Mouse (Mus musculus) forebrain, embryonic 16.5 days (tissue): ENCODE measurements around the gene Sec24c. TPM values are rescaled to one million over a fixed set of nuclear protein-coding genes. Genes with fewer than 3 reads are reported as not detected.
"Not testable (repeated sequence)": the region's sequence is repeated elsewhere in the genome, so short reads cannot be mapped to it uniquely, and the experiment has no call there.

ENCODE experiments used
- ATAC-seq: fragments of 200-750 bp; cut with Nextera tagmentation; 2 replicates; pipeline ENCODE4 v1.8.0; 2017; ENCODE audit warnings: mild to moderate bottlenecking, moderate library complexity
- H3K27ac ChIP-seq: fragments of 300-500 bp; sonication (generic); 2 replicates; pipeline ENCODE4 v1.5.1; 2014; ENCODE audit warnings: low read length, control low read depth
- H3K27me3 ChIP-seq: fragments of 300-500 bp; sonication (generic); replicated peaks from 2 replicates; pipeline ENCODE4 v1.6.1; 2014; ENCODE audit warnings: low read length; ENCODE audit not compliant: control insufficient read depth, insufficient read depth
- H3K36me3 ChIP-seq: fragments of 300-500 bp; sonication (generic); 2 replicates; pipeline ENCODE4 v1.6.1; 2014; ENCODE audit not compliant: control insufficient read depth, insufficient read depth
- H3K4me1 ChIP-seq: fragments of 300-500 bp; sonication (generic); replicated peaks from 2 replicates; pipeline ENCODE4 v1.6.1; 2014; ENCODE audit warnings: low read length; ENCODE audit not compliant: control insufficient read depth, insufficient read depth
- H3K4me2 ChIP-seq: fragments of 300-500 bp; sonication (generic); 2 replicates; pipeline ENCODE4 v1.6.1; 2014; ENCODE audit warnings: mild to moderate bottlenecking, low read length, control low read depth
- H3K4me3 ChIP-seq: fragments of 300-500 bp; sonication (generic); replicated peaks from 2 replicates; pipeline ENCODE4 v1.5.1; 2014; ENCODE audit warnings: mild to moderate bottlenecking, low read length, control low read depth
- H3K9ac ChIP-seq: fragments of 300-500 bp; sonication (generic); replicated peaks from 2 replicates; pipeline ENCODE4 v1.6.1; 2014; ENCODE audit warnings: low read depth, low read length, control low read depth
- H3K9me3 ChIP-seq: fragments of 300-500 bp; sonication (generic); 2 replicates; pipeline ENCODE4 v1.6.1; 2016; ENCODE audit warnings: low read length; ENCODE audit not compliant: control insufficient read depth
- WGBS: fragments of 180-500 bp; shearing (Covaris S2); extraction: QIAGEN DNeasy Blood & Tissue Kit; methylation state at CpG from one replicate; pipeline ENCODE4 v1.1.7; 2014; 5-methylcytosine and 5-hydroxymethylcytosine counted together
- polyA plus RNA-seq: library from polyadenylated mRNA; unstranded; fragments of >200 nt; fragmentation: Nextera tagmentation; extraction: Ambion mirVana; gene quantifications from 2 replicates; pipeline ENCODE4 v1.2.1, GENCODE M21; 2015

Gene Sec24c
- polyA plus RNA-seq = 96.8 and 101 TPM in 2 replicates

DNA sequence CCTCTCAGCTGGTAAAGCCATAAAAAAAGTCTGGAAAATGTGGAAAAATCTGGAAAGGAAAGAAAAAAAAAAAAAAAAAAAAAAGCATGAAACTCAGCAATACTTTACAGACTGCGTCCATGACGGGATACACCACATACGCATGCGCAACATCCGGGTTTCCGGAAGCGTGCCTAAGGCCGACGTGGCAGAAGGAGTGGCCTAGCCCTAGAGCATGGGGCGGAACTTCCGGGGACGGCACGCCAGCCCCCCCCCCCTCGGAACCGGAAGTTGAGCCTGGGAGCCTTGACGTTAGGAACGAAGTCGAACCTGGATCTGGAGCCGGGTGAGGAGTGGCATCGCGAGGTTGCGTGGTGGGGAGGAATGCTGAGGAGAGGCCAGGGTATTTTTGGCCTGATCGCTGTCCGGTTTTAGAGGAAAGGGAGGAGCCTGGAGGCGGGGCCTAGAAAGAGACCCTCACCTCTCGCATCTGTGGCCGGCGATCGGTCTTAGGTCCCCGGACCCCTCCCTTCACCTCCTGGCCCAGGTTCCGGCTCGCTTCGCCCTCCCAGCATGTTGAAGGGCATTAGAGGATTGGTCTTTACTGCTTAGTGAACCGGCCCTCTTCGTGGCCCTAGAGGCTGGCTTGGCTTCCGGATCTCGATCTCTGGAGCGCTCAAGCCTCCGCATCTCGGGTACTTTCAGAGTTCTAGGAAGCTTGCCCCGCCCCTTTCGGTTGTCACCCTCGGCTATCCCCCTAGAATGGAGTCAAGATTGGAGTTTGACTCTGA is at the start of gene Sec24c:
Gene Sec24c, plus strand, starts transcription at position 245 of the 770 bp plus-strand sequence.
- peak; percentile 98 for ATAC-seq
- Histone ChIP-seq H3K4me2 (peak within 1 kb of the TSS; percentile 89), H3K9me3 (no peaks in the 10 kb centered on the region), H3K36me3 (peaks cover 19% of the 10 kb centered on the region; the same call in 1 of the 2 replicates), H3K27me3 (peaks cover 6% of the 10 kb centered on the region), H3K4me3 (peak within 1 kb of the TSS; percentile 87), H3K9ac (peak within 1 kb of the TSS; percentile 80), H3K27ac (peak within 1 kb of the TSS; percentile 78), H3K4me1 (peaks cover 15% of the 10 kb centered on the region)
- WGBS = under 1% methylated on average over 43 of the region's 43 CpGs

DNA sequence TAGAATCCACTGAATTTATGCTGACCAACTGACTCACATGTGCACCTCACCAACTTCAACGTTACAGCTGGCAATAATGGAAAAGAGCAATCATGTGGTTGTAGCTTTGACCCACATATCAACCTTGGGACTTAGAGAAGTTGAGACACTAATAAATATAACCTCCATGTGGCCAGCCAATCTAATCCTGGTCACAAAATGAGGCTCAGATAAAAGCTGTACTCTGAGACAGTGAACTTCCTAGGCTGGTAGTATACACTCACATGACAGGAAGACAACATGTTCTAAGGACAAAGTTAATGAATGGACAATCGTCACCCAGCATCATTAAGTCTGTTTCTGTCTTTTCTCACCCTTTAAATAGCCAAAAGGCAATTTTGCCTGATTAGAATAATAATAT is 47.7 kb upstream of the Sec24c start:
- H3K4me3 ChIP-seq = no peak overlapping the region
- no peak overlapping the region for H3K27ac ChIP-seq
- peaks cover 6% of the 10 kb centered on the region for H3K4me1 ChIP-seq
- H3K27me3 ChIP-seq = no peaks in the 10 kb centered on the region
- no peak overlapping the region for H3K4me2 ChIP-seq
- no peaks in the 10 kb centered on the region for H3K9me3 ChIP-seq
- no peaks in the 10 kb centered on the region for H3K36me3 ChIP-seq
- no peak overlapping the region for H3K9ac ChIP-seq
- WGBS = 80% methylated on average over 2 of the region's 2 CpGs
- no peak for ATAC-seq

DNA sequence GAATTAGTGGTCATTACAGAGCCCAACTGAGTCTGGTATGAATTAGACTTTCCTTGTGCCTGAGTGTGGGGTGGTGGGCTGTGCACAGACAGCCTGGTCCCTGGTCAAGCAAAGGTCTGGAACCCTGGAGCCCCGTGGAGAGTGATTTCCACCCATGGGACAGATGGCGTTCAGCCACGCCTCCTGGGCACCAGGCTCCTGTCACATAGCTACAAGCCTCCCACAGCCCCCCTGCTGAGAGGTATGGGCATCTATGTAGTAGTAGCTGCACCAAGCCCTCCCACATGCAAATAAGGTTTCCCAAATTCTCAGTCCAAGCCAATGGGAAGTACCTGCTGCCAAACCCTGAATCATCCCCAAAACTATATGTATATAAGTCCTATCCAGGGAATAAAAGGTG is 47.1 kb upstream of the Sec24c start:
- Histone ChIP-seq H3K27ac (no peak overlapping the region), H3K9ac (no peak overlapping the region), H3K9me3 (no peaks in the 10 kb centered on the region), H3K36me3 (no peaks in the 10 kb centered on the region), H3K4me1 (peaks cover 6% of the 10 kb centered on the region), H3K27me3 (no peaks in the 10 kb centered on the region), H3K4me3 (no peak overlapping the region), H3K4me2 (no peak overlapping the region)
- ATAC-seq = no peak
- 73% methylated on average over 3 of the region's 3 CpGs for WGBS

DNA sequence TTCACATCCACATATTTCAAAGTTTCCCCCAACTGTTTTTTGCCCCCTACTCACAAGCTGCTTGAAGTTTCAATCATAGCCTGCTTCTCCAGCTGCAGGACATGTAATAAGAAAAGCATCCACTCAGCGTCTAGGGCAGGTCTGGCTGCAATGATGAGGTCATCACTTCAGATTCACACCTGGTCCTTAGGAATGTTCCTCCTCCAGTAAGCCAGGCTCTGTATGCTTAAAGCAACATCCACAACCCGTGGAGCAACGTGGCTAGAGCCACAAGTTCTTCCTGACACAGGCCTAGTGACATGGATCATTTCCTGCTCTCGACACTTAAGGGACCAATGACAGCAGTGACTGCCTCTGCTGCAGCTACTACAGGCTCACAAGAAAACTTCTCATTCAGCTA is 42.9 kb upstream of the Sec24c start:
- H3K27me3 ChIP-seq = no peaks in the 10 kb centered on the region
- H3K9me3 ChIP-seq = no peaks in the 10 kb centered on the region
- no peaks in the 10 kb centered on the region for H3K36me3 ChIP-seq
- no peak overlapping the region for H3K4me3 ChIP-seq
- H3K4me1 ChIP-seq = no peaks in the 10 kb centered on the region
- 71% methylated on average over 4 of the region's 4 CpGs for WGBS
- no peak overlapping the region for H3K9ac ChIP-seq
- no peak overlapping the region for H3K4me2 ChIP-seq
- no peak overlapping the region for H3K27ac ChIP-seq
- no peak for ATAC-seq

DNA sequence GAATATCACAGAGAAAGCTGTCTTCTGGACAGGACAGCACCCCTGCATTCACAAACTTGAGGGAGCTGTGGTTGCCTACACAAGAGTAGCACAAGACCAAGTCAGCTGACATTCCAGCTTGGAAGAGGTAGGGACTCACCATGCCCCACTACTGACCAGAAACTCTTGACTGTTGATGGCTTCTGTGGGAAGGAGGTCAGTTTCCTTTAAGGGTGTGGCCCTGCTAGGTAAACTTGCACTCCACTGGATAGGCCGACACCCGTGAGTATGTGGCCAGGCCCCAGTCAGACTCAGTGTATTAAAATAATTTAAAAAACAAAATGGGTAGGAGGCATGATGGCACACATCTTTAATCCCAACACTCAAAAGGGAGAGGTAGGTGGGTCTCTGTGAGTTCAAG is 38.6 kb upstream of the Sec24c start:
- no peaks in the 10 kb centered on the region for H3K9me3 ChIP-seq
- H3K9ac ChIP-seq = no peak overlapping the region
- H3K4me3 ChIP-seq = no peak overlapping the region
- no peak overlapping the region for H3K4me2 ChIP-seq
- no peaks in the 10 kb centered on the region for H3K36me3 ChIP-seq
- WGBS = 93% methylated on average over 2 of the region's 2 CpGs
- ATAC-seq = no peak
- peaks cover 3% of the 10 kb centered on the region; the same call in 1 of the 2 replicates for H3K4me1 ChIP-seq
- no peak overlapping the region for H3K27ac ChIP-seq
- no peaks in the 10 kb centered on the region for H3K27me3 ChIP-seq

DNA sequence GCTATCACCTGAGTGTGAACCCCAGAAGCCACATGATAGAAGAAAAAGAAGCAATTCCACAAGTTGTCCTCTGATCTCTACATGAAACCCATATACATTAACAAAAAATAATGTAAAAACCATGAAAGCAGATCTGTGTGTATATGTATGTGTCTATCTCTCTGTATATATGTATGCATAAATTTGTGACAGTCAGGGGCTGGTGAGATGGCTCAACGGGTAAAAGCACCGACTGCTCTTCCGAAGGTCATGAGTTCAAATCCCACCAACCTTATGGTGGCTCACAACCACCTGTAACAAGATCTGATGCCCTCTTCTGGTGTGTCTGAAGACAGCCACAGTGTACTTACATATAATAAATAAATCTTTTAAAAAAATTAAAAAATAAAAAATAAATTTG is 37.1 kb upstream of the Sec24c start:
- not testable (repeated sequence) for H3K9me3 ChIP-seq, H3K4me1 ChIP-seq, H3K27ac ChIP-seq, H3K9ac ChIP-seq, H3K27me3 ChIP-seq, ATAC-seq, H3K36me3 ChIP-seq, H3K4me2 ChIP-seq, H3K4me3 ChIP-seq
- 94% methylated on average over 3 of the region's 3 CpGs for WGBS

DNA sequence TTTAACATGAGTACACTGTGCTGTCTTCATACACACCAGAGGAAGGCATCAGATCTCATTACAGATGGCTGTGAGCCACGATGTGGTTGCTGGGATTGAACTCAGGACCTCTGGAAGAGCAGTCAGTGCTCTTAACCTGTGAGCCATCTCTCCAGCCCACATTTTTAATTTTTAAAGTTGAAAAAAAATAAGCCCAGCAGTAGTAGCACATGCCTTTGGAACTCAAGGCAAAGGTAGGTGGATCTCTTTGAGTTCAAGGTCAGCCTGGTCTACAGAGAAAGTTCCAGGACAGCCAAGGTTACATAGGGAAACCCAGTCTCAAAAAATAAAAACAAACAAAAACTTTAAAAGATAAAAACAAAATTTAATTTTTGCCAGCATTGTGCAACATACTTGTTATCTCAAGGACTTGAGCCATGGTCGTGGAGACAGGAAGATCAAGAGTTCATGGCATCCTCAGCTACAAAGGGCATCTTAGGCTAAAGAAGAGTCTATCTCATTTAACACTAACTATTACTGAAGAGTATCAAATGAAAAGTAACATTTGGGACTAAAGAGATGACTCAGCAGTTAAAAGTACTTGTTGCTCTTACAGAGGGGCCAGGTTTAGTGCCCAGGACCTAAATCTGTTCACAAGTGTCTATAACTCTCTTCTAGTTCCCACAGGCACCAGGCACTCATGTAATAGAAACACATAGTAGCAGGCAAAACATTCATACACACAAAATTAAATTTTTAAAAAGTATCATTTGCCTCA is 36.1 kb upstream of the Sec24c start:
- peaks cover 8% of the 10 kb centered on the region for H3K4me1 ChIP-seq
- ATAC-seq = no peak
- H3K9me3 ChIP-seq = no peaks in the 10 kb centered on the region
- 94% methylated on average over 2 of the region's 2 CpGs for WGBS
- H3K4me3 ChIP-seq = no peak overlapping the region
- H3K9ac ChIP-seq = no peak overlapping the region
- H3K27me3 ChIP-seq = no peaks in the 10 kb centered on the region
- H3K4me2 ChIP-seq = no peak overlapping the region
- H3K36me3 ChIP-seq = no peaks in the 10 kb centered on the region
- H3K27ac ChIP-seq = no peak overlapping the region

DNA sequence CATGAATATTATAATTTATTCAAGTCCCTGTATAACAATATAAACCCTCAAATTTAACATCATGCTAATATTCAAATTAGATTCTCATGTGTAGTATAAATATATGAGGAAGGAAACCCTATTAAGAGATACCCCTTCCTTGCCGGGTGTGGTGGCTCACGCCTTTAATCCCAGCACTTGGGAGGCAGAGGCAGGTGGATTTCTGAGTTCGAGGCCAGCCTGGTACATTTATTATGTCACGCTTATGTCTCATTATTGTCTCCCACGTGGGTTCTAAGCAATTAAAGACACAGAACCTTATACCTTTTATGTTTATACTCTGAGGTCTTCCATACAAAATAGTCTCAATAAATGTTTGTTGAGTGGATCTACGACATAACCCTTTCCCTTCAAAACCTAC is 35.4 kb upstream of the Sec24c start:
- no peak overlapping the region for H3K4me2 ChIP-seq
- WGBS = 90% methylated on average over 6 of the region's 6 CpGs

DNA sequence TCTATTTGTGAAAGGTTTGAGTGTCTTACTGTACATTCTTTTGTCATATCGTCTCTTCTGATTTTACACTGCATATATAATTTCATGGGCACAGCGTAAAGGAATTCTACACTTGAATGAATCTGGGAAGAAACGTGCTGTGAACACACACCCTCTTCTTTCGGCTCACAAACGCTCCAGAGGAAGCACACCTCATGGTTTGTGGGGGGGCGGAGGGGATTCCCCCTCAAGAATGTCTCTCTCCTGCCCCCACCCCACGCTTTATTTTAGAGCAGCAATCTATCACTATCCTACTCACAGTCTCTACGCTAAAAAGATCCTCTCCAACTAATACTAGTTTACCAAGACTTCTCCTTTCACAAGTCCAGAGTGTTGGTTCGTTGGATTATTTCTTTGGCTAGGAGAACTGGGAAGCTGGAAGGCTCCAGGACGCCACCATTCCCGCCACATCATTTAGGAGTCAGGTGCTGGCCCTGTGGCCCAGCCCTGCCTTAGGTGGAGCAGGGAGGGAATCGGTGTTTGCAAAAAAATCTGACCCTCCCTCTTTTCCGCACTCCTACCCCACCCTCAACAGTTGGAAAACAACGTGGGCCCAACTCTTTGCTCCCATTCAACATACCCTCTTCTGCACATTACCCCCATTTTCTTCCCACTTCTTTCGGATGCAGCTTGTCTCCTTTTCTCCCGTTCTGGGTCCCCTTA is 34.0 kb upstream of the Sec24c start:
- H3K36me3 ChIP-seq = no peaks in the 10 kb centered on the region
- peaks cover 8% of the 10 kb centered on the region for H3K4me1 ChIP-seq
- peak; percentile 51; the same call in 1 of the 2 replicates for ATAC-seq
- no peaks in the 10 kb centered on the region for H3K27me3 ChIP-seq
- peak overlapping the region; percentile 89 for H3K4me3 ChIP-seq
- H3K9me3 ChIP-seq = no peaks in the 10 kb centered on the region
- H3K4me2 ChIP-seq = peak overlapping the region; percentile 90
- WGBS = under 1% methylated on average over 16 of the region's 16 CpGs
- H3K9ac ChIP-seq = peak overlapping the region; percentile 90
- peak overlapping the region; percentile 94 for H3K27ac ChIP-seq

More for the DNA sequence above, 35.4 kb upstream of the Sec24c start:
- Histone ChIP-seq H3K4me3 (no peak overlapping the region), H3K36me3 (no peaks in the 10 kb centered on the region), H3K27ac (no peak overlapping the region), H3K9me3 (no peaks in the 10 kb centered on the region), H3K9ac (no peak overlapping the region), H3K4me1 (peaks cover 8% of the 10 kb centered on the region), H3K27me3 (no peaks in the 10 kb centered on the region)
- no peak for ATAC-seq
